ENCODE assay signal across 9 mouse cellular contexts in genomic region chr12:54859531-54859930, GRCm38 (mm10). TPM values are rescaled to one million over a fixed set of nuclear protein-coding genes. Genes with fewer than 3 reads are reported as not detected.
DNase-seq lines count a peak whose midpoint lies in the region; ATAC-seq lines count a peak whose summit lies in the region.
"Had no signal": no experiment of that assay in that cellular context is flagged by ENCODE, and none has a peak within 500 bp of the region (broad histone marks: within the 10 kb centered on the region; RNA-seq: fewer than 3 reads in every experiment).

No protein-coding gene starts in this region.

- intact Hi-C loops in heart, postnatal 25 days (cut with DNase I): no loop called here

- H3K4me1 ChIP-seq in neural tube, embryonic 12.5 days: peaks cover 11% of the 10 kb centered on the region; the same call in 1 of the 2 replicates
- H3K4me1 ChIP-seq in heart, embryonic 15.5 days (replicated peaks): peaks cover 22% of the 10 kb centered on the region

- no peak overlapping the region for H3K9ac ChIP-seq in neural tube, embryonic 12.5 days
- no peak overlapping the region for H3K9ac ChIP-seq in heart, embryonic 15.5 days
- H3K9ac ChIP-seq: midbrain, embryonic 12.5 days had no signal

- no peak overlapping the region for H3K4me3 ChIP-seq in neural tube, embryonic 12.5 days
- peak overlapping the region; percentile 23 for H3K4me3 ChIP-seq in heart, embryonic 15.5 days
- H3K4me3 ChIP-seq: midbrain, embryonic 12.5 days had no signal

- H3K36me3 ChIP-seq in neural tube, embryonic 12.5 days: peaks cover 22% of the 10 kb centered on the region
- H3K36me3 ChIP-seq in heart, embryonic 15.5 days: peaks cover 28% of the 10 kb centered on the region; the same call in 1 of the 2 replicates

- H3K4me2 ChIP-seq in neural tube, embryonic 12.5 days (replicated peaks): peak overlapping the region; percentile 36; the same call in 1 of the 2 replicates
- peak overlapping the region; percentile 47 for H3K4me2 ChIP-seq in heart, embryonic 15.5 days
- H3K4me2 ChIP-seq: midbrain, embryonic 12.5 days had no signal

- WGBS in neural tube, embryonic 12.5 days: 82% methylated on average over 6 of the region's 6 CpGs
- WGBS in heart, embryonic 15.5 days: 16% methylated on average over 6 of the region's 6 CpGs

- H3K27me3 ChIP-seq in neural tube, embryonic 12.5 days (replicated peaks): no peaks in the 10 kb centered on the region
- H3K27me3 ChIP-seq in heart, embryonic 15.5 days: no peaks in the 10 kb centered on the region
- H3K27me3 ChIP-seq: midbrain, embryonic 12.5 days had no signal

- H3K27ac ChIP-seq in neural tube, embryonic 12.5 days: no peak overlapping the region
- peak overlapping the region; percentile 70 for H3K27ac ChIP-seq in heart, embryonic 15.5 days
- H3K27ac ChIP-seq: midbrain, embryonic 12.5 days had no signal

- peak; percentile 22 for DNase-seq in heart, adult 8-10 months (ENCODE audit: low spot score)
- no peak for DNase-seq in heart, postnatal 25 days (ENCODE audit: low spot score)
- DNase-seq in neural tube, embryonic 10.5 days (ENCODE audit: extremely low spot score, low spot score): no peak
- no peak for DNase-seq in embryo, embryonic 9.5 days (ENCODE audit: extremely low spot score)
- DNase-seq in embryo, embryonic 10 days (ENCODE audit: low spot score): no peak
- no peak for DNase-seq in kidney, postnatal 10 days

- no peaks in the 10 kb centered on the region for H3K9me3 ChIP-seq in neural tube, embryonic 12.5 days
- no peaks in the 10 kb centered on the region for H3K9me3 ChIP-seq in heart, embryonic 15.5 days (replicated peaks)
- H3K9me3 ChIP-seq: midbrain, embryonic 12.5 days had no signal

- ATAC-seq in neural tube, embryonic 12.5 days (ENCODE audit: low FRiP score, low read depth): no peak
- no peak for ATAC-seq in heart, embryonic 15.5 days (replicated peaks; ENCODE audit: insufficient number of reproducible peaks, insufficient read depth, low FRiP score, low read depth)

RNA-seq across cellular contexts. Expression of gene Cfl2, which starts 3.1 kb away (rescaled TPM):
- total RNA-seq in heart, adult 8-10 months (2022): 100 to 1,000 TPM; 390 to 423 (median 413) TPM
- 100 to 1,000 TPM; 364 to 384 TPM for total RNA-seq in heart, postnatal 25 days (2021)
- polyA plus RNA-seq in neural tube, embryonic 12.5 days (2016; fragmentation: Nextera tagmentation; extraction: Ambion mirVana): 307 and 337 TPM in 2 replicates
- polyA plus RNA-seq in heart, embryonic 15.5 days (2015; fragmentation: Nextera tagmentation; extraction: Ambion mirVana): 379 and 432 TPM in 2 replicates
